Mouse (Mus musculus): ENCODE measurements around the gene Brd3. TPM values are rescaled to one million over a fixed set of nuclear protein-coding genes. Genes with fewer than 3 reads are reported as not detected.
"Not testable (repeated sequence)": the region's sequence is repeated elsewhere in the genome, so short reads cannot be mapped to it uniquely, and the experiment has no call there.

The Brd3 gene
- polyA plus RNA-seq, 1 experiment = 29.8 TPM

DNA sequence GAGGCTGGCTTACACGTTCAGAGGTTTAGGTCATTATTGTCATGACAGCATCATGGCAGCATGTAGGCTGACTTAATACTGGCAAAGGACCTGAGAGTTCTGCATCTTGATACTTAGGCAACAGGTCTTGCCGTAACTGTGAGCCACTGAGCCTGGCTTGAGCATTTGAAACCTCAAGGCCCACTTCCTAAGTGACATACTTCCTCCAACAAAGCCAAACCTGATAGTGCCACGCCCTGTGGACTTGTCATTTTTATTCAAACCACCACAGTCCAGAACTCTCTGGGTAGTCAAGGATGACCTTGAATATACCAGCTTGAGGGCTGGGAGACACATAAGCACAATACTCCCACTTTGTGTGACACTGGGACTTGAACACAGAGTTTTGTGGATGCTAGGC, 5.4 kb upstream of the Brd3 start:
- no peak for DNase-seq (ENCODE audit: low spot score)

DNA sequence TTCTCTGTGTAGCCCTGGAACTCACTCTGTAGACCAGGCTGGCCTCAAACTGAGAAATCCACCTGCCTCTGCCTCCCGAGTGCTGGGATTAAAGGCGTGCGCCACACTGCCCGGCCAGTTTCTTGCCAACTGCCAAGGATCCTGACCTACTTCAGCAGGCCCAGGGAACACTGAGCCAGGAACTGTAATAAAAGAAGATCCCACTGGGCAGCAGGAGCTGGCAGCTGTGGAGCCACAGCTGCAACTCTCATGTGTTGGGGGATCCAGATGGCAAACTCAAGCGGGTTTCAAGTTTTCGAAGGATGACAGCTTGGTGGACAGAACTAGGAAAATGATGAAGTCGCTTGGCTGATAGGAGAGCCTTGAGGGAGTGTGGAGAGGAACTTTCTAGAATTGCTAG, 3.2 kb upstream of the Brd3 start:
- no peak for DNase-seq (ENCODE audit: low spot score)

DNA sequence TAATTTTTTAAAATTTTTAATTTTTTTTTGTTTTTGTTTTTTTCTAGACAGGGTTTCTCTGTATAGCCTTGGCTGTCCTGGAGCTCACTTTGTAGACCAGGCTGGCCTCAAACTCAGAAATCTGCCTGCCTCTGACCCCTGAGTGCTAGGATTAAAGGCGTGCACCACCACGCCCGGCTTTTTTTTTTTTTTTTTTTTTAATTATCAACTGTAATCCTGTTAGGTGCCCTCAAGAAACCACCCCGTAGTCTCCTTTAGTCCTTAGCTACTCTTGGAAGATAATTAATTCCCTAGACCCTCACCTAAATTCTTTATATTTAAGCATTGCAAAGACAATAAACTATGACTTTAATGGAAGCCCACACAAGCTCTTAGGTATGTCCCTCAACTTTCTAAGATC, 804 bp downstream of the Brd3 start:
- DNase-seq (ENCODE audit: low spot score) = not testable (repeated sequence)

DNA sequence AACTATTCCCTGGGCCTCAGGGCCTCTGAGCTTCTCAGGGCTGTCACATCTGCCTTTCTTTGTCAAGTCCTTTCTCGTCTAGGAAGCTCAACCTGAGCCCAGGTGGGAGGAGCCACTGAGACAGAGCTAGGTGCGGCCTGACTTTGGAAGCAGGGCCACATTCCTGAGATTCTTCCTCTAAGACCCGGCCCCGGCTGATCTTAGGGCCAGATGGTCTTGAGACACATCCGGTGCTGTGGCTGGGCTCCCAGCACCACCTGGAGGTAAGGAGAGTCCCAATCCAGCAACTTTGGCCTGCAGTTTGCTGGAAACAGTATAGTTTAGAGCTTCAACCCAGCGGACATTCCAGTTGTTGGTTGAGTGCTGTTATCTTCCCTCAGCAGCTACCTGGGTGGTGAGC, 1.9 kb downstream of the Brd3 start:
- DNase-seq (ENCODE audit: low spot score) = peak; percentile 22

DNA sequence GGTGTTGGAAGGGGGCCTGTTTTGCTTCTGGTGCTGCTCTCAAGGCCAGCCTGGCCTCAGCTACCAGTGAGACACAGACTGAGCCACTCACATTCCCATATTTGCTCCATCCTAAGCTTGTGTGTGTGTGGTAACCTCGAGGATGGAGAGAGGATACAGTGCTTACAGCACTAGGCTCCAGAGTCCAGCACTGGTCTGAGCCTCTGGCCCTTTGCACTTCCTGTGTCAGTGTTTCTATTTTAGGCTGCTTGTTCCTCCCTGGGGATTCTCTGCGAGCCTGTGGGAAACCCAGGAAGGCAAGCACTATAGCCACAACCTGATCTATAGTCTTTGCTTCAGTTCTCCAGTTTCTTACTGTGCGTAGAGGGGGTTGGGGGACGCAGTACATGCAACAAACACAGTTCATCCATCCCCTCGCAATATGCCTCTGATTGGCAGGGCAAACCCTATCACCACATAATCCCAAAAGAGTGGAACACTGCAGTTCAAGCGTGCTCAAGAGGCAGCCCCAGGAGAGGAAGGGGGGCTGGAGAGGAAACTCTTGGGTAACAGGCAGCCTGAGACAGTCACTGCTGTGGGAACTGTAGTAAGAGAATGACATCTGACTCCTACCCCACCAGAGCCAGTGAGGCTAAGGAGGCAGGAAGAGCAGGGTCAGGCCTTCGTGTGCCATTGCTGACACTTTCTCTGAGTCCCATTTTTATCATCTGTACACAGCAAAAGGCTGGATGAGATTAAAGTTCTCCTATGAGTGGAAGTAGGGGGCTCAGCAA, 3.2 kb downstream of the Brd3 start:
- DNase-seq (ENCODE audit: low spot score) = no peak

DNA sequence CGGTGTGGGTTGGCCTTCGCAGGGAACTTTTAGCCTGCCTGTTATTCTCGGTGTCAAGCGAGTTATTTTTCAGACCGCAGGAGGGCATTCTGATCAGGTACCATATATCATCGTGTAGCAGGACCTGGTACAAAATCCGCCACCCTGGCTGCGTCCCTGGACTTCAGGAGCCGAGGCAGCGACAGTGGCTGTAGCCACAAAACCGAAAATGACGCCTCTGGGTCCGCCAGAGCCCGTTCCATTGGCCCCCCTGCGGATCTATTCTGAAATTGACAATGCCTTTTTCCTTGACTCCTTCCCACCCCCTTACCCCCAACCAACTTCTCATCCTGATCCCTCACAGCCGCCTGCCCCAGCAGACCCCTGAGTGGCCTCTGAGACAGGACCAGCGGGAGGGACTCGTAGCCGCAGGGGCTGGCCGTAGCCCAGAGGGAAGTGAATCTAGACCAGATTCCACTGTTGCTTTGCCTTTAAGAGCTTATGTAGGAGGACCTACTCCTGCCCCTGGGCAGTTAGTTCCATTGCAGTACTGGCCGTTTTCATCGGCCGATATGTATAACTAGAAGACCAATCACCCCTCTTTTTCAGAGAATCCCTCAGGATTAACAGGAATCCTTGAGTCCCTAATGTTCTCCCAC, 11.0 kb downstream of the Brd3 start:
- no peak for DNase-seq (ENCODE audit: low spot score)

DNA sequence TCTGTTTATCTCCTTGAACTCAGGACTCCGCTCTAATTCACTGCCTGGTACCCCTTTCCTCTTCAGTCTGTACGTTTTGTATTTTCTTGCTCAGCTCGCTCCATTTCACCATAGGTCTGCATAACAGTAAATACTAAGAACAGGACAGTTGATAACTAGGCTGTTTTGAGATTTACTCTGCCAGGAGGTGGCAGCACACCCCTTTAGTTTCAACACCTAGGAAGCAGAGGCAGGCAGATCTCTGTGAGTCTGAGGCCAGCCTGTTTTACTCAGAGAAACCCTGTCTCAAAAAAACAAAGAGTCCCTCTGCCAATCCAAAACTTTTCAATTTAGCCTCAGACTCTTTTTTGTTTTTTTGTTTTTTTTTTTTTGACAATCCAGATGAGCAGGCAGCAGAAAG, 13.5 kb downstream of the Brd3 start:
- DNase-seq (ENCODE audit: low spot score) = no peak

DNA sequence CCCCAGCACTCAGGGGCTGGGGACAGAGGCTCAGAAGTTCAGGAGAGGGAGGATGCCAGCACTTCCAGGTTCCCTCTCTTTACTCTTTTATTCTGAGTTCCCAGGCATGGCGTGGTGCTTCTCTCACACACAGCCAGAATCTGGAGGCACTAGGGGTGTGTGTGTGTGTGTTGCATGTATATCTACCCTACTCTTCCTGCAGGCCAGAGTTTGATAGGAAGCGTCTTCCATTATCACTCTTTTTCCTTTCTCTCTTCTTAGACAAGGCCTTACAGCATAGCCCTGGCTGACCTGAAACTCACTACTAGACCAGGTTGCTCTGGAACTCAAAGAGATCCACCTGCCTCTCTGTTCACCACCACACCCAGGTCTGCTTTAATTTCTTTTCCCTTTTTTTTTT, 16.5 kb downstream of the Brd3 start:
- DNase-seq (ENCODE audit: low spot score) = no peak

DNA sequence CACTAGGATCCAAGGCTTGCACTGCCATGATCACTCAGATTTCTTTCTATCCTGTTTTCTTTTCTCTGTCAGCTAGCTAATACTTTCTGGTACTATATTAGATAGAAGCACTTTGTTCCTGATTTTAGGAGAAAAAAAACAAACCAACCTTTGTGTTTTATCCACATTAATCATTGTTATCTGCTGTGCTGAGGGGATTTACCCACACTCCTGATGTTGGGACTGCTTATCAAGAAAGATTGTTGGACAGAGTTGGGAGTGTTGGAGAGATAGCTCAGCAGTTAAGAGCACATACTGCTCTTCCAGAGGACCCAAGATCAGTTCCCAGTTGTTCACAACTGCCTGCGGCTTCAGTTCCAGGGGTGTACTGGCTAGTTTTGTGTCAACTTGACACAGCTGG, 19.1 kb downstream of the Brd3 start:
- no peak for DNase-seq (ENCODE audit: low spot score)

DNA sequence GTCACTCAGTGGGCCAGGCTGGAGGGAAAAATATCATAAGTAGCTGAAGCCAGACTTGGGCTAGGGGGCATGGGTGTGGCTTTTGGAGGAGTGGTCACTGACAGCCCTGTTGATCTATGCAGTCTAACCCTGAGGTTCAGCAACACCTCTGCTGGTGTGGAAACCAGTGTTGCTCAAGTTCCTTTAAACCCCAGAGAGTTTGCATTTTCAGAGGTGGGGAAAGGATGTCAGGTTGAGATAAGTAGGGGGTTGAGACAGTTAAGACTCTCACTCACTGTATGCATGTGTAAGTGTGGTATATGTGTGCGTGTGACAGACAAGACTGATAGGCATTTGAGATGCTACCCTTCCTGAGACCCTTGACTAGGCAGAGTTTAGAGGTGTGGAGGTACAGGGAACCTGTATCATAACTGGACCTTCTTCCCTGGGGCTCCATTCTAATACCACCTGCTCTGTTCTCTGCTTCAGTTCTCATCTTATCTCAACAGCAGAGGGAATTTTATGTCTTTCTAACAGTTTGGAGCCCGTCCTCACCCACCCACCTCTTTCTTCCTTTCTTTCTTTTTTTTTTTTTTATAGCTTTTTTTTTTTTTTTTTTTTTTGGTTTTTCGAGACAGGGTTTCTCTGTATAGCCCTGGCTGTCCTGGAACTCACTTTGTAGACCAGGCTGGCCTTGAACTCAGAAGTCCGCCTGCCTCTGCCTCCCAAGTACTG, 20.0 kb downstream of the Brd3 start:
- no peak for DNase-seq (ENCODE audit: low spot score)

DNA sequence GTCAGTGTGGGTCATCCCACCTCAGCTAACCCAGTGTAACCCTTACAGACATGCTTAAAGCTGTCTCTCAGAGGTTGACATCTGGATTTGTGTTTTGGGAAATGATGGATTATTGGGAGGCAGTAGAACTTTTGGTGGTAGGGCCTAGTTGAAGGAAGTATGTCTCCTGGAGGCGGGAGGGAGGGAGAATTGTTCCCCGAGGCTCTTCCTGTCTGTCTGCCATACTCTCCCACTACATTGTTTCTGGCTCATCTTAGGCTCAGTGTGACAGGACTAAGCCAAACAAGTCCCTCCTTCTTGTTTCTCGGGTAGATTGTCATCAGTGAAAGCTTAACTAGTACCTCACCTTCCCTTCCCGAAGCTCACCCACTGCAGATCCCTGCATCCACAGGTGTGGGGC, 20.7 kb downstream of the Brd3 start:
- no peak for DNase-seq (ENCODE audit: low spot score)

DNA sequence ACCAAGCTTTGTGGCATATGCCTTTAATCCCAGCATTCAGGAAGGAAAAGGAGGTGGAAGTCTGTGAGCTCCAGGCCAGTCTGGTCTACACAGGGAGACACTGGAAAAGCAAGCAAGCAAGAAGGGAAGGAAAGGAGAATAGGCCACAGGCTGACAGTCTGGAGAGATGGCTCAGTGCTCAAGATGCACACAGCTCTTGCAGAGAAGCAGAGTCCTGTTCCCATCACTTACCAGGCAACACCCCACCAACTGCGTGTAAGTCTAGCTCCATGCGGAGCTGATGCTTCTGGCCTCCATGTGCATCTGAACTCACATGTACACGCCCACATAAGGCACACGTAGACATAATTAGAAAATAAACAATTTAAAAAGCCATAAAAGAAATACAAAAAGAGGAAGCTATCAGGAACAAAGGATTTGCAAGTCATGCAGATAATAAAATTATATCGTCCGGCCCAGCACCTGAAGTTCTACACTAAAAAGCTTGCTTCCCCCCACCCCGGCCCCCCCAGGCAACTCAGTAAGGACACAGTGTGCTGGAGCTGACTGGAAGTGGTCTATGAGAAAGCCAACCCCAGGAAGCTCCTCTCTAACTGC, 25.1 kb downstream of the Brd3 start:
- no peak for DNase-seq (ENCODE audit: low spot score)

DNA sequence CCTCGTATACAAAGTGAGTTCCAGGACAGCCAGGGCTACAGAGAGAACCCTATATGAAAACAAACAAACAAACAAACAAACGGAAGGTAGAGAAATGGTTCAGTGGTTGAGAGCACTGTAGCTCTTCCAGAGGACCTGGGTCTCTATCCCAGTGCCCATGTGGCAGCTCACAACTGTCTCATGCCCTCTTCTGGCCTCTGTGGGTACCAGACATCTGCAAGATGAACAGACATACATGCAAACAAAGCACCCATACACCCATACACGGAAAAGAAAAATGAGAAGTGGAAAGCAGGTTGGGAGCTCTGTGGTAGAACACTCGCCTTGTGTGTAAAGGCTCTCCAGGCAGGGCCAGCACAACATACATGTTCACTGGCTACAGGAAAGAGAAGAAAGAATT, 27.1 kb downstream of the Brd3 start:
- no peak for DNase-seq (ENCODE audit: low spot score)

DNA sequence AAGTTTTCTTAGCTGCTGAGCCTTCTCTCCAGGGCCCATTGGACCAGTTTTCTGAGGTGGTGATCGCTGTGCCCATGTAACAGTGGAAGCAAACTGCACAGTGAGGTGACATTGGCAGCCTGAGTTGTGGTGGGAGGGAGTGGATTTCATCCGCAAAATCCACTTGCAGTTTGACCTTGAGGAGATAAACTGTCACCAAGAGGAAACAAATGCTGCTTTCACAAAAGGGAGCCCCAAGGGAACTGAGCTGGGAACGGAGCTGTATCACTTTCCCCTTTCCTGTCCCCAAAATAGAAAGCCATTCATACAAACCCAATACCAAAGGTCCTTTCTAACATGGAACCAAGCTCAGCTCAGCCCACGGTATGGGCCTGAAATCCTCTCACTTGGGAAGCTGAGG, 27.6 kb downstream of the Brd3 start:
- no peak for DNase-seq (ENCODE audit: low spot score)

DNA sequence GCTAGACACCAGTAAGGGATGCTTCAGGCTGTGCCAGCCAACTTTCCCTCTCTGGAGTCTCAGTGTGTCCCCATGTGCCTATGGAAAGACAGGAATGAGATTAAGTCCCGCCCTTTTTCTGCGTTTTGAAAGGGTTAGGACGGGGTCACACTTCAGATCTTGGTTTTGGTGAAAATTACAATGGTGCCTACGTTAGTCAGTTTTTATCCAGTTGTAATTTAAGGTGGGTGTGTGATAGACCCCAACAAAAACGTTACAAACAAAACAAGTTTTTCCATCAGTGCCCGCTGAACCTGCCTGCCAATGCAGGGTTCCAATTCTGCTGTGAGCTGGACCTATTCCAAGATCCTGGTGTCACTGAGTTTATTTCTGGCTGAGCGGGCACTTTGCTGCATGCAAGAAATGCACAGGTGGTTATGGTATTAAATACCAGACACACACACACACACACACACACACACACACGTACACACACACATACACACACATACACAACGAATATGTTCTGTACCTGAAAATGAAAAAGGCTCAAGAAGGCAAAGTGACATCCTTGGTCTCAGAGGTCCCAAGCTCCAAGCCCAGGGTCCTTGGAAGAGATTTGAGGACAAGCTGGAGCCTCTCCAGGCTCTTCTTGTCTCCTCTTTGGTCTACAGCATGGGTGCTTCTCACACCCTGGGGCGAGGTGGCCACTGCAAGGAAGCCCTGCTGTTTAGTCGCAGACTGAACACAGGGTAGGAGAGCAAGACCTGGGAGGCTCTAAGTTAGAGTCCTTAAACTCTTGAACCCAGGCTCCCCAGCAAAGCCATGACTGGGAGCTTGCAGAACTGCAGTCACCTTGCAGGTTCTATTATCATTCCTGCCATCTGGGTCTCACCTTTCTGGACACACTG, 30.9 kb downstream of the Brd3 start:
- no peak for DNase-seq (ENCODE audit: low spot score)

DNA sequence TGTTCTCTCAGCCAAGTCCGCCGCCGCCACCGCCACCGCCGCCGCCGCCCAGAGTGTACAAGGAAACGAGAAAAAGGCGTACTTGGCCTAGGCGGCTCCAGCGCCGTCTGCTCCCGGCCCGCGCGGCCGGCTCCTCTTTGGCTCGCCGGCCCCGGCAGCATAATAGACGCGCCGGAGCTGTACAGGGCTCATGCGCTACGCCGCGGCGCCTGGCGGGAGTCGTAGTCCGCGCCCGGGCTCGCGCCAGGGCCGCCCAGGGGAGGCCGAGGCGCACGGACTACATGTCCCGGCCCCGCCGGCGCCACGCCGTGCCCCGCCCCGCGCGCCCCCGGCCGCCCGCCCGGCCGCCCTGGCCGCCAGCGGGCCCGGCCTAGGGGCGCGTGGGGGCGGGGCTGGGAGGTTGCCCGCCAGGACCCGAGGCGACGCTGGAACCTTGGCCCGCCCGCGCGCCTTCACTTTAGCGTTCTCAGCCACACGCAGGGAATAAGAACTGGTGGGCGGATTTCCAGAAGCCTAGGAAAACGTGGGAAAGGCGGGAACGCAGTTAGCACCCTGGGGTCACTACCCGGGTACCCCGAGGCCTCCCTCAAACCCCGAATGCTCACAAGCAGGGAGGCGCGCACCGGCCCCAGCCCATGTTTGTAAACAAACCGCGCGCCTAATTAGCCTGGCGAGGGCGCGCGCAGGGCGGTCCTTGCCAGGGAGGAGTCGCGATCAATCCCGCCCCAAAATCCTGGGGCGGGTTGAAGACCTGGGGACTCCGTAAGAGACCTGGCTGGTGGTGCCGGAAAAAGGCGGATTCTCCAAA, 31.8 kb downstream of the Brd3 start:
- DNase-seq (ENCODE audit: low spot score) = peak; percentile 89

DNA sequence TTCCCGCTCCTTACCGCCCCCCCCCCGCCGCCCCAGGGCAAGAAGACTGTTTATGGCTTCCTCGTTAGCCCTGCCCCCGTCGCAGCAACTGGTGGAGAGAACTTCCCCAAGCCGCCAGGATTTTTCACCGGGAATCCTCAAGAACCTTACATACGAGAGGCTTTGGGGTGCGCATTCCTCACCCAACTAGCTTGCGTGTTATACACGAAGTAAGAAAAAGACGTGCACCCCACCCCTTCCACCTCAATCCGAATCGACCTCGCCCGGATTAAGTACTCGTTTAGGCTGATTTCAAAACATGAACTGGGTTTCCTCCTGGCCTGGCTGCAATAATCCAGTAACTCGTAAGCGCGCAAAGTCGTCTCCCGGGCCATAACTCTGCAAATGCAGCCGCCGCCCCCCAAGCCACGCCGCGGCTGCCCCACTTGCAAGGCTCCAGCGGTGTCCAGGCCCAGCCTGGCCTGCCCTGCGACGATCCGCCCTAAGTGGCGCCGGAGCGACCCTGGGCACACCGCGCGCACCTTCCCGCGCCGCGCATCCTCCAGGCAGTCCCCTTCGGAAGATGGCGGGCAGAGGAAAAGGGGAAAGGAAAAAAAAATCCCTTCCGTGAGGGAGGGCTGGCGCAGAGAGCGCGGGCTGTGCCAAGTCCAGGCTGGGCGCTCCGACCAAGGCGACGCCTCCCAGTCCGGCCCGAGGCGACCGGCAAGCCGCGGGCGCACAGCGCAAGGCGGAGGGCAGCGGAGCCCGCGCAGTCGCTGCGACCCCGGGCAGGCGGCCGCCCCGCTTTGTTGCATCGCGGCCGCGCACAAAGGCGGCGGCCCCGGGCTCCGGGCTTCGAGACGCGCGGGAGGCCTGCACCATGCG, 32.6 kb downstream of the Brd3 start:
- DNase-seq (ENCODE audit: low spot score) = peak; percentile 45

DNA sequence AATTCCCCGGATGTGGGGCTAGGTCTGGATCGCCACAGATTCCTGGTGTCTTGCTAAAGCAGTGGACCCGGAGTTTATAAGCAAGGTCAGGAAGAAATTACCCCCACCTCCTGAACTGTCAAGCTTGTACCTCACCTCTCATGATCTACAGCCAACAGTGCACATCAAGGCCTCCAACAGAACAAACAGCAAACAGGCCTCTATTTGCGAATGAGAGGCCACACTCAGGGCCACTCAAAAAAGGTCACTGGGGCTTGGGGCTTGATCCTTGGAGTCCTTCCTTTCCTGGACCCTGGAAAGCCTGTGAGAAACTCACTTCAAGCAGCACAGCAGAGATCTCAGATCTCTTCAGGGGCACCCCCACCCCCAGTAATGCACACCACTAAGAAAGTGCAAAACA, 33.6 kb downstream of the Brd3 start:
- DNase-seq (ENCODE audit: low spot score) = no peak

DNA sequence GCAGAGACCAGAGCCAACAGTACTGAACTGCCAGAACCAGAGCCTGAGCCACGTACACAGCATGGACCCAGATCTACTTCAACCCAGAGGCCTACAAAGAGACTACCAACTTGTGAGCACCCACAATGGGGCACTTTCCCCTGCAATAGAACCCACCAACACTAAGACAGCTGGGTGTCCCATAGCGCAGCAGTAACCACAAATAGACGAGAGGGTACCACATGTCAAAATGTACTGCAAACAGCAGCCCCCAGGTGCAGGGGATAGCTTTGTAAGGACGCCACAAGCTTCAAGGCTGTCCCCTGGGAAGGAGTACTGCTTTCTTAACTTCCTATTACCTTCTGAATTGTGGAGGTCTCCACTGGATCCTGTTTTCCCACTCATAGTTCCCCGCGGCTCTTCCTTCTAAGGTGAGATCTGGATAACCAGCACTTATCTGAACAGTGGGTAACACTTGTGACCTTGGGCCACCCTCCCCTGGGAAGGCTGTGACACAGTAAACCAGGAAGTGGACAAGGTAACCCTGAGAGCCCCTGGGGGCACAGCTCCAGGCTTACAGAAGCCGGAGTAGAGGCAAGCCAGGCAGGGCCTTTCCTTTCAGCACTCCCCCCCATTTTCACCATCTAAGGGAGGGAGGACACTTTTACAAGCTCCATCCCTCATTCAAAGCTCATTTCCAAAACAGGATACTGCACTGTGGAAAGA, 34.2 kb downstream of the Brd3 start:
- no peak for DNase-seq (ENCODE audit: low spot score)
